Mouse (Mus musculus): Measurements from ENCODE around the gene Wdsub1.

- TF ChIP-seq CTCF (IDR thresholded peaks at IDR 0.05; ENCODE audit: low read depth, low read length) (no peak), POLR2A (IDR thresholded peaks at IDR 0.05; ENCODE audit: extremely low read depth, insufficient read depth, low read length) (no peak)
Measured at GRCm38 (mm10) chr2:59853543-59853942, 28.8 kb downstream of the Wdsub1 start.
